Mouse (Mus musculus) midbrain, embryonic 16.5 days (tissue): Measurements from ENCODE around the gene Gm20388. TPM values are rescaled to one million over a fixed set of nuclear protein-coding genes. Genes with fewer than 3 reads are reported as not detected.
A peak's percentile ranks its signal among the peaks of the same experiment; 100 is the strongest.

Source experiments
- ATAC-seq: fragments of 200-750 bp; cut with Nextera tagmentation; 2 replicates; pipeline ENCODE4 v1.8.0; 2017; ENCODE audit warnings: moderate TSS enrichment
- H3K27ac ChIP-seq: fragments of 300-500 bp; sonication (generic); 2 replicates; pipeline ENCODE4 v1.5.1; 2014; ENCODE audit warnings: mild to moderate bottlenecking, low read length, mixed read lengths
- H3K27me3 ChIP-seq: fragments of 300-500 bp; sonication (generic); 2 replicates; pipeline ENCODE4 v1.6.1; 2014; ENCODE audit warnings: low read depth, low read length, mixed read lengths; ENCODE audit not compliant: control insufficient read depth, insufficient read depth
- H3K36me3 ChIP-seq: fragments of 300-500 bp; sonication (generic); 2 replicates; pipeline ENCODE4 v1.6.1; 2014; ENCODE audit warnings: mild to moderate bottlenecking, low read length, moderate library complexity, mixed read lengths; ENCODE audit not compliant: control insufficient read depth, insufficient read depth
- H3K4me1 ChIP-seq: fragments of 300-500 bp; sonication (generic); 2 replicates; pipeline ENCODE4 v1.6.1; 2014; ENCODE audit warnings: mild to moderate bottlenecking, low read length, mixed read lengths; ENCODE audit not compliant: control insufficient read depth, insufficient read depth
- H3K4me2 ChIP-seq: fragments of 300-500 bp; sonication (generic); 2 replicates; pipeline ENCODE4 v1.6.1; 2014; ENCODE audit warnings: mild to moderate bottlenecking, low read length, mixed read lengths
- H3K4me3 ChIP-seq: fragments of 300-500 bp; sonication (generic); 2 replicates; pipeline ENCODE4 v1.5.1; 2014; ENCODE audit warnings: low read depth, mild to moderate bottlenecking, low read length, moderate library complexity, mixed read lengths
- H3K9ac ChIP-seq: fragments of 300-500 bp; sonication (generic); 2 replicates; pipeline ENCODE4 v1.6.1; 2014; ENCODE audit warnings: low read depth, low read length, mixed read lengths
- H3K9me3 ChIP-seq: fragments of 300-500 bp; sonication (generic); replicated peaks from 2 replicates; pipeline ENCODE4 v1.6.1; 2014; ENCODE audit warnings: mild to moderate bottlenecking, low read length, mixed read lengths; ENCODE audit not compliant: control insufficient read depth, poor library complexity, severe bottlenecking
- WGBS: fragments of 180-500 bp; shearing (Covaris S2); extraction: QIAGEN DNeasy Blood & Tissue Kit; methylation state at CpG from one replicate; pipeline ENCODE4 v1.1.7; 2014; 5-methylcytosine and 5-hydroxymethylcytosine counted together
- polyA plus RNA-seq: library from polyadenylated mRNA; unstranded; fragments of >200 nt; fragmentation: Nextera tagmentation; extraction: Ambion mirVana; gene quantifications from 2 replicates; pipeline ENCODE4 v1.2.1, GENCODE M21; 2015

Gene Gm20388
- polyA plus RNA-seq, 1 experiment from 2014 or later, result 7.5 TPM

- Histone ChIP-seq H3K4me3 (peak overlapping the region; percentile 76), H3K27ac (no peak overlapping the region), H3K4me2 (peak overlapping the region; percentile 89), H3K9me3 (no peaks in the 10 kb centered on the region), H3K36me3 (no peaks in the 10 kb centered on the region), H3K4me1 (peaks cover 67% of the 10 kb centered on the region), H3K27me3 (no peaks in the 10 kb centered on the region), H3K9ac (peak overlapping the region; percentile 33; the same call in 1 of the 2 replicates)
- ATAC-seq, result no peak
- 54% methylated on average over 4 of the region's 4 CpGs for WGBS
These were observed 582.2 kb downstream of the Gm20388 start for GRCm38 (mm10) chr8:120492881-120493220.

DNA sequence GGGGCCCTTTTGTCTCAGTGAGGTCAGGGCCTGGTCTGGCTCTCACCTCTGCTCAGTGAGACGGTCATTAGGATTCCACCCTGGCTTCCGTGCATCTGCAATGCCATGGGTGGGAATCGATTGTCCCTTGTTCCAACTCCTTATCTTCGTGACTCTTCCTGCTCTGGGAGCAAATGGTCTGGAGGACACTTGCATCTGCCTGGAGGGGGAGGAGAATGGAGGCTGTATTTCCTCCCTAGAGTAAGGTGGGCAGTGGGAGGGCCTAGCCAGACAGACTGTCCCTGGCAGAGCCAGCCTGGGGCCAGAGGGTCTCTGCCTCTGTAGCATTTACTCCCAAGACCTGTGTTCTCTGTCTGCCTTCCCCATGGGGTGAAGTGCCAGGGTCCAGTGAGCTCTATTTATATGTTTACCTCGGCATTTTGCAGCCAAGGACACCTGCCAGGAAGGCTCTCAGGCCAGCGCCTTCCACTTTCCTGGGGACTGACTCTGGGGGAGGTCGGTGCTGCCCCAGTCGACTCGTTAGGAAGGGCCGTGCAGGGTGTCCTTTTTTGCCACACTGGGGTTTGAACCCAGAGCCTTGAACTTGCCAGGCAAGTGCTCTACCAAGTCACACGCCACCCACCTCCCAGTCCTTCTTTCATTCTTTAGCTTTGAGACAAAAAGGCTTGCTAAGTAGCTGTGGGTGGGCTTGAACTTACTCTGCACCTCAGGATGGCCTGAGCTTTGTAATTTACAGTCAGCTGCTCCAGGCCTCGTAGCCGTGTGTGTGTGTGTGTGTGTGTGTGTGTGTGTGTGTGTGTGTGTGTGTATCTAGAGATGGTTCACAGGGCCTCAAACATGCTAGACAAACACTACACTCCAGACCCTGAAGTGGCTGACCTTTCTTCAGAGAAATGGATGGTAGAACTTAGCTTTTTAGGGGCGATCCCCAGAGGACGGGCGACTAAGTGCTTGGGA, 583.1 kb downstream of the Gm20388 start:
- Histone ChIP-seq H3K9ac (peak overlapping the region; percentile 33; the same call in 1 of the 2 replicates), H3K9me3 (no peaks in the 10 kb centered on the region), H3K4me2 (peak overlapping the region; percentile 89), H3K4me1 (peaks cover 76% of the 10 kb centered on the region), H3K4me3 (peak overlapping the region; percentile 10), H3K36me3 (no peaks in the 10 kb centered on the region), H3K27me3 (no peaks in the 10 kb centered on the region), H3K27ac (no peak overlapping the region)
- 55% methylated on average over 16 of the region's 16 CpGs for WGBS
- no peak for ATAC-seq

DNA sequence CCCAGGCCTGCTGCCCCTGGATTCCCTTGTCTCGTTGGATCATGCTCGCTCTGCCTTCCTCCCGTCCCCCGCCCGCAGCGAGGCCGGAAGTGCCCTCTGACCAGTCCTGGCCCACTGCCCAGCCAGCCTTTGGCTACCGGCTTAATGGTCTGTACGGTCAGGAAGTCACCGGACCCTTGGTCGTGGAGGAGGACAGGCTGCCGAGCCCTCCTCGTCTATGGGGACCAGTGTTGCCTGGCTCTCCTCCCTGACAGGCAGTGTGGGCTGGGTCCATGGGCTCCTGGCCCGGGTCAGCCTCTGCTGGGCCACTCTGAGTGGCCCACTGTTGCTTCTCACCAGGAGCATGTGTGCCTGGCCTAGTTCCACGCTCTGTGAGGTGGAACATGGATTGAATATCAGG, 584.3 kb downstream of the Gm20388 start:
- Histone ChIP-seq H3K9me3 (no peaks in the 10 kb centered on the region), H3K27ac (peak overlapping the region; percentile 12), H3K36me3 (no peaks in the 10 kb centered on the region), H3K4me3 (peak overlapping the region; percentile 6; the same call in 1 of the 2 replicates), H3K27me3 (no peaks in the 10 kb centered on the region), H3K9ac (peak overlapping the region; percentile 51), H3K4me1 (peaks cover 84% of the 10 kb centered on the region), H3K4me2 (peak overlapping the region; percentile 89)
- 30% methylated on average over 15 of the region's 15 CpGs for WGBS
- no peak for ATAC-seq

GRCm38 (mm10) chr8:120495461-120495860, 584.8 kb downstream of the Gm20388 start:
- no peak overlapping the region for H3K27ac ChIP-seq
- no peaks in the 10 kb centered on the region for H3K27me3 ChIP-seq
- no peaks in the 10 kb centered on the region for H3K9me3 ChIP-seq
- H3K4me1 ChIP-seq, result peaks cover 81% of the 10 kb centered on the region
- H3K4me3 ChIP-seq, result no peak overlapping the region
- peak overlapping the region; percentile 89 for H3K4me2 ChIP-seq
- no peak for ATAC-seq
- no peaks in the 10 kb centered on the region for H3K36me3 ChIP-seq
- no peak overlapping the region for H3K9ac ChIP-seq
- WGBS, result 54% methylated on average over 5 of the region's 5 CpGs

- no peak for ATAC-seq
- H3K27me3 ChIP-seq, result no peaks in the 10 kb centered on the region
- 93% methylated on average over 15 of the region's 15 CpGs for WGBS
- no peak overlapping the region for H3K9ac ChIP-seq
- H3K4me1 ChIP-seq, result peaks cover 74% of the 10 kb centered on the region
- H3K4me2 ChIP-seq, result no peak overlapping the region
- no peak overlapping the region for H3K27ac ChIP-seq
- H3K9me3 ChIP-seq, result no peaks in the 10 kb centered on the region
- H3K36me3 ChIP-seq, result no peaks in the 10 kb centered on the region
- no peak overlapping the region for H3K4me3 ChIP-seq
These were observed 585.8 kb downstream of the Gm20388 start for GRCm38 (mm10) chr8:120496478-120496877.

- peak overlapping the region; percentile 23; the same call in 1 of the 2 replicates for H3K9ac ChIP-seq
- no peaks in the 10 kb centered on the region for H3K27me3 ChIP-seq
- peak overlapping the region; percentile 65 for H3K27ac ChIP-seq
- H3K4me1 ChIP-seq, result peaks cover 64% of the 10 kb centered on the region
- WGBS, result 8% methylated on average over 11 of the region's 11 CpGs
- H3K9me3 ChIP-seq, result no peaks in the 10 kb centered on the region
- no peaks in the 10 kb centered on the region for H3K36me3 ChIP-seq
- H3K4me3 ChIP-seq, result no peak overlapping the region
- peak overlapping the region; percentile 44 for H3K4me2 ChIP-seq
- peak; percentile 8; the same call in 1 of the 2 replicates for ATAC-seq
These were observed 586.9 kb downstream of the Gm20388 start for GRCm38 (mm10) chr8:120497503-120497946.

DNA sequence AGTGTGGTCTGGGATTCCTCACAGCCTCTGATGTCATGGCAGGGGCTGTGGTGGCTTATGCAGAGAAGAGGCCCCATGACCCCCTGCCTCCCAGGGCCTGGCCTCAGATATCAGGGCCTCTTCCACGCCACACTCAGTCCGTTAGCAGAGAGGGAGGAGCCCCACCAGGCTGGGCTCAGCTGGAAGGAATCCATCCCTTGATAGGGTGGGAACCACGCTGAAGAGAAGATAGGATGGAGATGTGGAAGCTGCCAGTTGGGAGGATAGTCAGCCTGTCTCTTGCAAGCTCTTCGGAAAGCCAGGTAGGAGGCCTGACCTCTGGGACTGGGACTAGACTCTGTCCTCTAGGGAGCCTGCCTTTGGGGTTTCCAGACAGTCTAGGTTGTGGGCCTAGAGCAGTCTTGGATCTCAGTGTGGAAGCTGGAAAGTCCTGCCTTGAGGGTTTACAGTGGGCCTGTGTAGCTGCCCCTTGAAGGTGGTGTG, 587.7 kb downstream of the Gm20388 start:
- ATAC-seq, result peak; percentile 43; the same call in 1 of the 2 replicates
- no peaks in the 10 kb centered on the region for H3K27me3 ChIP-seq
- peak overlapping the region; percentile 23; the same call in 1 of the 2 replicates for H3K9ac ChIP-seq
- no peaks in the 10 kb centered on the region for H3K9me3 ChIP-seq
- H3K4me3 ChIP-seq, result no peak overlapping the region
- peak overlapping the region; percentile 65 for H3K27ac ChIP-seq
- H3K4me1 ChIP-seq, result peaks cover 62% of the 10 kb centered on the region
- H3K4me2 ChIP-seq, result peak overlapping the region; percentile 44
- no peaks in the 10 kb centered on the region for H3K36me3 ChIP-seq
- 18% methylated on average over 4 of the region's 4 CpGs for WGBS

- 14% methylated on average over 9 of the region's 9 CpGs for WGBS
- Histone ChIP-seq H3K4me3 (no peak overlapping the region), H3K9me3 (no peaks in the 10 kb centered on the region), H3K4me1 (peaks cover 58% of the 10 kb centered on the region), H3K27me3 (no peaks in the 10 kb centered on the region), H3K27ac (peak overlapping the region; percentile 65), H3K9ac (no peak overlapping the region), H3K4me2 (peak overlapping the region; percentile 44), H3K36me3 (no peaks in the 10 kb centered on the region)
- no peak for ATAC-seq
These were observed 588.4 kb downstream of the Gm20388 start for GRCm38 (mm10) chr8:120498926-120499605.
